Mouse (Mus musculus) brain, embryonic 14.5 days (tissue): ENCODE results near the gene Slc5a4b. TPM values are rescaled to one million over a fixed set of nuclear protein-coding genes. Genes with fewer than 3 reads are reported as not detected.

Experiments
- DNase-seq: peaks from one replicate; pipeline ENCODE4 v3.0.0-alpha.2; 2011; ENCODE audit warnings: low read depth
- CTCF ChIP-seq: fragments of 200-500 bp; IDR thresholded peaks from 2 replicates; pipeline ENCODE4 v1.5.1; 2012; ENCODE audit warnings: inconsistent platforms, mild to moderate bottlenecking, moderate library complexity, borderline replicate concordance; ENCODE audit not compliant: insufficient read depth, insufficient read length; ENCODE audit errors: extremely low read depth
- POLR2A ChIP-seq: fragments of 200-500 bp; IDR thresholded peaks from 2 replicates; pipeline ENCODE4 v1.6.1; 2012; ENCODE audit warnings: mild to moderate bottlenecking, inconsistent platforms, borderline replicate concordance; ENCODE audit not compliant: poor library complexity, insufficient read depth, insufficient read length, severe bottlenecking; ENCODE audit errors: extremely low read depth
- polyA plus RNA-seq: library from polyadenylated mRNA; depleted of rRNA; stranded (reverse); fragments of >200 nt; gene quantifications from 2 replicates; pipeline ENCODE4 v1.2.3, GENCODE M21; 2012

Gene Slc5a4b
- polyA plus RNA-seq, 1 experiment = not detected

DNA sequence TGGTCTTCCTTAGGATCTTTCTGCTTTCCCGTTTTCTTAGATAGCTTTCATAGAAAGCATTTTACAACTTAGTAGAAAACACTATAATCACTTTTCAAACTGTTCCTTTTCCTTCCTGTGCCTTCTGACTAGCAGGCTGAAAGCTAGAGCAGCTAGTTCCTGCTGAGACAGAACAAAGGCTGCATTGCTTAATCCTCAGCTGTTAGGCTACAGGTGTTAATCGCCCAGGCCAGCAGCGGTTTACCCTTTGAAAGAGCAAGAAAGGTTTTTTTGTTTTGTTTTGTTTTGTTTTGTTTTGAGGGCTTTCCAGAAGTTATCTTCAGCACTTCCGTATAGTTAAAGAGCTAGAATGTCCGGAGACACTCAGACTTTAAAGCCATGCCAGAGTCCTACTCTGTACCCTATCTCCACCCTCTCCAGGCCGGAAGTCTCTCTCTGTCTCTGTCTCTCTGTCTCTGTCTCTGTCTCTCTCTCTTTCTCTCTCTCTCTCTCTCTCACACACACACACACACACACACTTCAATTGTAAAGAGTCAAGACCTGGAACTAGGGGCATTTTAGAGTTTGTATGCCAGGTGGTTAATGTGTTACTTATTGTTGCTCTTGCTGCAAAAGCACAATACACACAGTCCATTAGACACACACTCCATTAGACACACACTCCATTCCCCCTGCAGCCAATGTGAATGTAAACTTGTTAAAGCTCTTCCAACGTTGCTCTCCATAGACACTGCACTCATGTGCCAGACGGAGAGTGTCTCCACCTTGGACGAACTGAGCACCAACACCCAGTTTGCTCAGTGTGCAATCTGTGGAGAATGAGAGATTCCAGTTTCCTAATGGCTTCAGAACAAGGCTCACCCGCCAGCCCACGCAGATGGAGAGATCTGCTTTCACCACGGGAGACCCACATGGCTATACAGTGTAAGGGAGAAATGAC, 42.8 kb downstream of the Slc5a4b start:
- TF ChIP-seq CTCF (no peak), POLR2A (no peak)
- DNase-seq = peak; percentile 49

DNA sequence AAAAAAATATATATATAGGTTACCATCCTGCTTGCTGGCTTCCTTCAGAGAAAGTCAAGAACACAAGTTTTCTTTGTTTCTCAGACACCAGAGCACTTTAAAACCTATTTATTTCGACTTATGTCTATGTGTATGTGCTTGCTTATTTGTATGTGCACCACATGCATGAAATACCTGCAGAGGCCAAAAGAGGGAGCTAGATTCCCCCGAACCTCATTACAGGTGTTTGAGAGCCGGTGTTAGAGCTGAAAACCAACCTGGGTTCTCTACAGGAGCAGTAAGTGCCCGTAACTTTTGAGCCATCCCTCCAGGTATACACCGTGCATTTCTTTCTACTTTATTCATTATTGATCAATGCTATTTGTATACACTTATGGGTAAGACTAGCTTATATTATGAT, 48.3 kb downstream of the Slc5a4b start:
- TF ChIP-seq CTCF (no peak), POLR2A (no peak)
- DNase-seq = no peak

- DNase-seq = no peak
- TF ChIP-seq POLR2A = no peak
- no peak for TF ChIP-seq CTCF
These were observed 58.9 kb downstream of the Slc5a4b start for GRCm38 (mm10) chr10:76051860-76052259.

DNA sequence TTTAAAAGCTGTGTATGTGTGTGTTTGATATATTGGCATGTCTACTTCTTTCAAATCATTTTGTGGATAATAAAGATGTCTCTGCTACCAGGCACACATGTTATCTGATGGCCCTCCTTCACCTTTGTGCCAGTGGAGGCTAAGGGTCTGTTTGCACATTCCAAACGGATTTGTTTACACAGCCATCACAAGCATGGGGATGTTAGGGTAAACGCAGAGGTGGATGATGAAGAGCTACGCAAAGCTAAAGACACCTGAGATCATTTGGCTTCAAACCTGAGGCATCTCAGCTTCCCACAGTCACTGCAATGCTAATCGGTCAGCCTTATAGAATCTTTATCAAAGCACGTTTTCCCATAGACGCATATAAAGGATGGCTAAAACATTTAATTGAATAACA, 61.8 kb downstream of the Slc5a4b start:
- no peak for DNase-seq
- TF ChIP-seq CTCF = no peak
- no peak for TF ChIP-seq POLR2A

DNA sequence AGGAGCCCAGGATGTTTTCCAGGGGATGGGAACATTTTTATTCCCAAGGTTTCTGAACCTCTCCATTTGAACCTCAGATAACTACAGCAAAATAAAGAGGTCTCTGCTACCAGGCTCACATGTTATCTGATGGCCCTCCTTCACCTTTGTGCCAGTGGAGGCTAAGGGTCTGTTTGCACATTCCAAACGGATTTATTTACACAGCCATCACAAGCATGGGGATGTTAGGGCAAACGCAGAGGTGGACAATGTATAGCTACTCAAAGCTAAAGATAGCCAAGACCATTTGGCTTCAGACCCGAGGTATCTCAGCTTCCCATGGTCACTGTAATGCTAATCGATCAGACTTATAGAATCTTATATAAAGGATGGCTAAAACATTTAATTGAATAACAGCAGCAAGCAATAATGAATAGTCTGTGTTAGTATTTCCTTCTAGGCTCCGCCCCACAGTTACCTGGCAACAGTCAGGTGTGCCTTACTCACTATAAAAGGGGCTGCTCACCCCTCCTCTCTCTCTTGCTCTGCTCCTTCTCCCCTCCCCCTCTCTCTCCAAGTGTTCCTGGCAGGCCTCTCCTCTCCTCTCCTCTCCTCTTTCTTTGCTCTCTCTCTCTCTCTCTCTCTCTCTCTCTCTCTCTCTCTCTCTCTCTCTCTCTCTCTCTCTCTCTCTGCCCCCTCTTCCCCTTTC, 63.4 kb downstream of the Slc5a4b start:
- no peak for DNase-seq
- TF ChIP-seq CTCF (no peak), POLR2A (no peak)

DNA sequence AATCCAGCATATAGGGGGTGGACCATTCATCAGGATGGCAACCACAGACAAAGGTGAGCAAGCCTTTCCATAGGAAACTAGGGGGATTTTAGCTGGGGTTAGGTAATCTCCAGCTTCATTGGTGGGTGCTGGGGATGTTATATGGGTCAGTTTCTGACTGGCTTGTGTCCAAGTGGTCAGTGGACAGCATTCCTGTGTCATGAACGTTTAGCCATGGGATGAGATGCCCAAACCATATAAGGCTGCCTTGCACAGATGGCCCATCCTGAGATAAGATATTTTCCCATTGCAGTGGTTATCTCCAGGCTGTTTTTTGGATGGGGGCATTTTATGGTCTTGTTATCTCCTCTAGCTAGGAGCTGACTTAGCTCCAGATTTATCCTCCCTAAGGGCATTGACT, 64.0 kb downstream of the Slc5a4b start:
- no peak for DNase-seq
- no peak for TF ChIP-seq CTCF
- TF ChIP-seq POLR2A = no peak

DNA sequence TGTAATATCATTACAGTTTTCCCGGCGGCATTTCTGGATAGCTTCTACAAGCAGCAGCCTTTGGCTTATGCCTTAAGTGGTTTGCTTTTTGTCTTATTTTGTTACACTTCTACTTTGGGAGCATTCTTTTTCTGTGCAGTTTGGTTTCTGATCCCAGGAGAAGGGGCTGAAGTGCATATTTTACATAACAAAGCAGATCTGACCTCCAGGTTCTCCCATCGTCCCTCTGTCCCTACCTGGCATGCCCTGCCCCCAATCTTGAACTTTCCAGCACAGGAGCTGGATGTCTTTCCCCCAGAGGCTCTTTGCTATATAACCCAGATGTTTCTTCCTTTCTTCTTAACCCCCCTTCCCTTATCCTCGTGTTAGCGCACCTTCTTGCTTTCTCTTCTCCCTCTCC, 65.4 kb downstream of the Slc5a4b start:
- no peak for DNase-seq
- TF ChIP-seq CTCF (no peak), POLR2A (no peak)

- DNase-seq = no peak
These were observed 73.8 kb downstream of the Slc5a4b start for GRCm38 (mm10) chr10:76036962-76037361.

DNA sequence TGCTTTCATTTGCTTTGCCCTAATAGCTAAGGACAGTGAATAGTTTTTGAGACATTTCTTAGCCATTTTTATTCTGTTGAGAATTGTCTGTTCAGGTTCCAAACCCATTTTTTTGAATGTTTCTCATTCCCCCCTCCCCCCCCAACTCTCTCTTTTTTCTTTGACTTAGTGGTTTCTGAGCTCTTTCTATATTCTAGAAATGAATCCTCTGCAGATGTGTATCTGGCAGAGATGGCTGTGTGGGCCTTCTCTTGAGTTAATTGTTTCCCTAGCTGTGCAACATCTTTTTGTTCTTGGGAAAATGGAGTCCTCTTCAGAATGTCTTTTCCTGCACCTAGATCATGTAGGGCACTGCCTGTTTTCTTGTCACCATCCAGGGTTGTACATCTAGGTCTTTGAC, 75.5 kb downstream of the Slc5a4b start:
- TF ChIP-seq POLR2A = no peak
- TF ChIP-seq CTCF = no peak
- no peak for DNase-seq

More at GRCm38 (mm10) chr10:76036962-76037361, 73.8 kb downstream of the Slc5a4b start:
- TF ChIP-seq POLR2A (no peak), CTCF (no peak)

DNA sequence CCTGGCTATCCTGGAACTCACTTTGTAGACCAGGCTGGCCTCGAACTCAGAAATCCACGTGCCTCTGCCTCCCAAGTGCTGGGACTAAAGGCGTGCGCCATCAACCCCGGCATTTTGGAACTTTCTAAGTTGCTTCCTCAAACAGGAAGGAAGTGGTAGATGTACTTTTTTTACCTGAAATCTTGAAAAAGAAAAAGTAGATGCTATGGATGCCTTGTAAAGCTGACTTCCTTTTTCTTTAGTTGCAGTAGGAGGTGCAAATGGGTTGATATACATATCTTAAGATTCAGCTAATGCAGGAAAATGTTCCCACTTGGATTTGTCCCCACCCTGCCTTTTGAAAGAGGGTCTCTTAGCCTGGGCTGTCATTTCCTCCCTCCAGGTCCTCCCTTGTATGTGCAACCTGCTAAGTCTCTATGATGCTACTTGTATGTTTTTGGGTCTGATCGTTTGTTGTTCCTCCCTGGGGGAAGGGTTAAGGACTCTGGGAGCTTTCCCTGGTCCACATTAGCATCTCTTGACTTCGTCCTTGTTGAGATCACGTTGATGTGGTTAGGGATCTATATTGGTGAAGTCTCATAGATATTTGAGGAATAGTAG, 76.7 kb downstream of the Slc5a4b start:
- TF ChIP-seq CTCF = no peak
- no peak for TF ChIP-seq POLR2A

GRCm38 (mm10) chr10:76033119-76033455, 77.7 kb downstream of the Slc5a4b start:
- TF ChIP-seq CTCF (no peak), POLR2A (no peak)

More for the DNA sequence above, 76.7 kb downstream of the Slc5a4b start:
- no peak for DNase-seq

More at GRCm38 (mm10) chr10:76033119-76033455, 77.7 kb downstream of the Slc5a4b start:
- DNase-seq = no peak
